Comparison of ENCODE assay signal across 19 mouse cellular contexts in genomic region chr8:89324462-89325247, GRCm38 (mm10).
DNase-seq lines count a peak whose midpoint lies in the region; ATAC-seq and TF ChIP-seq lines count a peak whose summit lies in the region.
"Had no signal": no experiment of that assay in that cellular context is flagged by ENCODE, and none has a peak within 500 bp of the region (broad histone marks: within the 10 kb centered on the region; RNA-seq: fewer than 3 reads in every experiment).

No protein-coding gene starts in this region.

- 49% methylated on average over 12 of the region's 12 CpGs for WGBS in hindbrain, embryonic 11.5 days
- 32% methylated on average over 12 of the region's 12 CpGs for WGBS in hindbrain, postnatal 0 days
- 33% methylated on average over 12 of the region's 12 CpGs for WGBS in forebrain, embryonic 11.5 days
- 66% methylated on average over 12 of the region's 12 CpGs for WGBS in stomach, postnatal 0 days

- H3K9ac ChIP-seq in hindbrain, embryonic 11.5 days (ENCODE audit: low read depth, low read length) = no peak overlapping the region
- no peak overlapping the region for H3K9ac ChIP-seq in hindbrain, postnatal 0 days (replicated peaks; ENCODE audit: low read length)
- no peak overlapping the region for H3K9ac ChIP-seq in forebrain, embryonic 11.5 days (ENCODE audit: low read length)
- H3K9ac ChIP-seq in stomach, postnatal 0 days (ENCODE audit: low read length) = no peak overlapping the region
- H3K9ac ChIP-seq: embryonic facial prominence, embryonic 15.5 days; heart, embryonic 13.5 days; limb, embryonic 15.5 days; liver, embryonic 15.5 days; midbrain, embryonic 12.5 days had no signal

- no peak for DNase-seq in hindbrain, embryonic 11.5 days (ENCODE audit: low spot score)
- DNase-seq in hindbrain, postnatal 0 days (ENCODE audit: low spot score) = no peak
- DNase-seq in Muller cell, postnatal 12 days (ENCODE audit: inconsistent ontology term) = peak; percentile 77
- DNase-seq in forebrain, embryonic 11.5 days (ENCODE audit: low spot score) = no peak
- peak; percentile 44 for DNase-seq in mesoderm, embryonic 11.5 days (ENCODE audit: low read depth, low spot score)
- DNase-seq in adrenal gland, postnatal 25 days = no peak
- no peak for DNase-seq in stomach, postnatal 0 days (ENCODE audit: low spot score)
- DNase-seq: B cell, adult 2 months; cerebellum, adult 9-10 months; kidney, adult 9 months; kidney, postnatal 25 days; thymus, adult 18-20 months had no signal

- peak; percentile 82 for ATAC-seq in hindbrain, embryonic 11.5 days (ENCODE audit: low FRiP score)
- no peak; the same call in 1 of the 2 replicates for ATAC-seq in hindbrain, postnatal 0 days
- peak; percentile 81 for ATAC-seq in forebrain, embryonic 11.5 days (replicated peaks; ENCODE audit: low FRiP score)
- no peak for ATAC-seq in stomach, postnatal 0 days (ENCODE audit: low FRiP score, low TSS enrichment)

- H3K9me3 ChIP-seq in hindbrain, embryonic 11.5 days (ENCODE audit: control insufficient read depth, low read length) = no peaks in the 10 kb centered on the region
- H3K9me3 ChIP-seq in hindbrain, postnatal 0 days (ENCODE audit: low read length) = no peaks in the 10 kb centered on the region
- no peaks in the 10 kb centered on the region for H3K9me3 ChIP-seq in forebrain, embryonic 11.5 days (ENCODE audit: control insufficient read depth, low read length)
- H3K9me3 ChIP-seq in stomach, postnatal 0 days (ENCODE audit: control insufficient read depth, low read length) = no peaks in the 10 kb centered on the region
- H3K9me3 ChIP-seq: embryonic facial prominence, embryonic 15.5 days; heart, embryonic 13.5 days; limb, embryonic 15.5 days; liver, embryonic 15.5 days; midbrain, embryonic 12.5 days had no signal

- TF ChIP-seq CTCF in hindbrain, postnatal 0 days (IDR thresholded peaks at IDR 0.05; ENCODE audit: low read depth) = no peak
- no peak for TF ChIP-seq CTCF in stomach, postnatal 0 days (IDR thresholded peaks at IDR 0.05; ENCODE audit: low read depth)

- TF ChIP-seq EP300 in stomach, postnatal 0 days (optimal IDR thresholded peaks at IDR 0.05) = no peak

- H3K4me1 ChIP-seq in hindbrain, embryonic 11.5 days (replicated peaks; ENCODE audit: control insufficient read depth, insufficient read depth, low read length) = no peaks in the 10 kb centered on the region; the same call in 1 of the 2 replicates
- no peaks in the 10 kb centered on the region for H3K4me1 ChIP-seq in hindbrain, postnatal 0 days (ENCODE audit: insufficient read depth, low read length)
- H3K4me1 ChIP-seq in forebrain, embryonic 11.5 days (replicated peaks; ENCODE audit: control insufficient read depth, insufficient read depth, low read length) = peaks cover 10% of the 10 kb centered on the region
- no peaks in the 10 kb centered on the region for H3K4me1 ChIP-seq in stomach, postnatal 0 days (replicated peaks; ENCODE audit: control insufficient read depth, insufficient read depth)
- H3K4me1 ChIP-seq: embryonic facial prominence, embryonic 15.5 days; heart, embryonic 13.5 days; limb, embryonic 15.5 days; liver, embryonic 15.5 days had no signal

- H3K36me3 ChIP-seq in hindbrain, embryonic 11.5 days (ENCODE audit: control insufficient read depth, insufficient read depth, low read length) = no peaks in the 10 kb centered on the region
- H3K36me3 ChIP-seq in hindbrain, postnatal 0 days (ENCODE audit: insufficient read depth, low read length) = no peaks in the 10 kb centered on the region
- no peaks in the 10 kb centered on the region for H3K36me3 ChIP-seq in forebrain, embryonic 11.5 days (ENCODE audit: control insufficient read depth, insufficient read depth, low read length)
- H3K36me3 ChIP-seq in stomach, postnatal 0 days (ENCODE audit: control insufficient read depth, insufficient read depth, low read length) = no peaks in the 10 kb centered on the region
- H3K36me3 ChIP-seq: embryonic facial prominence, embryonic 15.5 days; heart, embryonic 13.5 days; limb, embryonic 15.5 days; liver, embryonic 15.5 days; midbrain, embryonic 12.5 days had no signal

- no peak overlapping the region for H3K4me2 ChIP-seq in hindbrain, embryonic 11.5 days (replicated peaks; ENCODE audit: low read depth, low read length)
- no peak overlapping the region for H3K4me2 ChIP-seq in hindbrain, postnatal 0 days (ENCODE audit: low read depth, low read length)
- H3K4me2 ChIP-seq in forebrain, embryonic 11.5 days (ENCODE audit: low read depth, low read length, severe bottlenecking) = no peak overlapping the region; the same call in 1 of the 2 replicates
- H3K4me2 ChIP-seq in stomach, postnatal 0 days (replicated peaks; ENCODE audit: low read depth) = no peak overlapping the region
- H3K4me2 ChIP-seq: embryonic facial prominence, embryonic 15.5 days; heart, embryonic 13.5 days; limb, embryonic 15.5 days; liver, embryonic 15.5 days; midbrain, embryonic 12.5 days had no signal

- 0 out of 2 replicates have a peak overlapping the region, but pooled peaks have one; percentile 4 for H3K27ac ChIP-seq in hindbrain, embryonic 11.5 days (ENCODE audit: low read depth, low read length)
- H3K27ac ChIP-seq in hindbrain, postnatal 0 days = no peak overlapping the region
- peak overlapping the region; percentile 82 for H3K27ac ChIP-seq in forebrain, embryonic 11.5 days (ENCODE audit: low read depth, low read length)
- H3K27ac ChIP-seq in stomach, postnatal 0 days (replicated peaks) = no peak overlapping the region
- H3K27ac ChIP-seq: embryonic facial prominence, embryonic 15.5 days; heart, embryonic 13.5 days; limb, embryonic 15.5 days; liver, embryonic 15.5 days; macrophage; midbrain, embryonic 12.5 days had no signal

- H3K27me3 ChIP-seq in hindbrain, embryonic 11.5 days (ENCODE audit: control insufficient read depth, insufficient read depth, low read length) = 0 out of 2 replicates have a peak, but pooled peaks cover 2% of the 10 kb centered on the region
- H3K27me3 ChIP-seq in hindbrain, postnatal 0 days (ENCODE audit: insufficient read depth, low read length) = no peaks in the 10 kb centered on the region
- no peaks in the 10 kb centered on the region for H3K27me3 ChIP-seq in forebrain, embryonic 11.5 days (ENCODE audit: control insufficient read depth, insufficient read depth, low read length)
- no peaks in the 10 kb centered on the region for H3K27me3 ChIP-seq in stomach, postnatal 0 days (ENCODE audit: control insufficient read depth, insufficient read depth, low read length)
- H3K27me3 ChIP-seq: embryonic facial prominence, embryonic 15.5 days; heart, embryonic 13.5 days; limb, embryonic 15.5 days; liver, embryonic 15.5 days; midbrain, embryonic 12.5 days had no signal

- H3K4me3 ChIP-seq in hindbrain, embryonic 11.5 days (ENCODE audit: low read depth, low read length) = no peak overlapping the region
- no peak overlapping the region for H3K4me3 ChIP-seq in hindbrain, postnatal 0 days (ENCODE audit: low read length)
- H3K4me3 ChIP-seq in forebrain, embryonic 11.5 days (ENCODE audit: low read depth, low read length) = no peak overlapping the region
- H3K4me3 ChIP-seq in stomach, postnatal 0 days (ENCODE audit: low read depth, low read length) = no peak overlapping the region
- H3K4me3 ChIP-seq: embryonic facial prominence, embryonic 15.5 days; heart, embryonic 13.5 days; limb, embryonic 15.5 days; liver, embryonic 15.5 days; midbrain, embryonic 12.5 days; myocyte had no signal

Comparison
In these comparisons a context has a peak if more than half of its experiments do, and no peak if none do; other contexts are left out.
1. ATAC-seq: peak in hindbrain, embryonic 11.5 days (single experiment) and forebrain, embryonic 11.5 days (single experiment); none in hindbrain, postnatal 0 days (single experiment) and stomach, postnatal 0 days (single experiment).
2. H3K27ac ChIP-seq: peak in hindbrain, embryonic 11.5 days (single experiment) and forebrain, embryonic 11.5 days (single experiment); none in hindbrain, postnatal 0 days (single experiment) and stomach, postnatal 0 days (single experiment).
3. DNase-seq: peak in Muller cell, postnatal 12 days (single experiment) and mesoderm, embryonic 11.5 days (single experiment); none in hindbrain, embryonic 11.5 days (single experiment), hindbrain, postnatal 0 days (single experiment), forebrain, embryonic 11.5 days (single experiment), adrenal gland, postnatal 25 days (single experiment) and stomach, postnatal 0 days (single experiment).